Mouse (Mus musculus): ENCODE results near the gene Rtkn2. TPM values are rescaled to one million over a fixed set of nuclear protein-coding genes. Genes with fewer than 3 reads are reported as not detected.

Rtkn2 gene
- total RNA-seq, 1 experiment from 2014 or later, result 0.89 TPM

DNA sequence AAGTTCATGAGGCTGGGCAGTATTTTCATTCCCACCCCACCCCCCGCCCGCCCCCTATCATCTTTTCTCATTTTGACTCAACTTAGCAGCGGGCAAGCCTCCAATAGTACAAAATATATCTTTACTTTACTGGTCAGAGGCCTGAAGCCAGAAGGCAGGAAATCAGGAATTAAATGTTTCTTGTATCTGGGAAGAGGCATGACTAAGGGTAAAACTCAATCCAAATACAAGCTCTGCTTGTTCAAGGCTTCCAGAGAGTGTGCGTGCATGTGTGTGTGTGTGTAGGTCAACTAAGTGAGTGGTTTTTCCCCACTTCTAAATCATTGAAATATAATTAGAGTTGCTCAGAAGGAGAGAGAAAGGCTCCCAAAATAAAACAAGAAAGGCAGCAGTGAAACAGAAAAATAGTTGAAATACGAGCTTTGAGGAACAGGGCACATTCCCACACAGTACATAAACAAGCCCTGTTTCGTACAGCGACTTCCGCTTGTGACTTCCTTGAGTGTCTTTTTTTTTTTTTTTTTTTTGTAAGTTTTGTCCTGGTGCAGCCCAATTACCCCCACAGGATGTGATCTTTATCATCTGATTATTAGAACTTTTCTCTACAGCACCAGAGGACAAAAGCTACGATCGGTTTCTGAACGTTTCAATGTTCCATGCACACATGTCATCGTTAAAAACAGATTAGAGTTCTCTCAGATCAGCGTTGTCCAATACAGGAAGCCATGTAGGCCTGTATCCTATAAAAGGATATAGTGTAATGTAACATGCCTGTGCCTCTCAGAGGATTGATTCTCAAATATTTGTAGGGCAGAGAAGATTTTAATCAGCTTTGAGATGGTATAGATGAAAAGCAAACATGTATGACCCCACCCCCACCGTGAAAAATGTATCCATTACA, 125.8 kb downstream of the Rtkn2 start:
- DNase-seq, result no peak

DNA sequence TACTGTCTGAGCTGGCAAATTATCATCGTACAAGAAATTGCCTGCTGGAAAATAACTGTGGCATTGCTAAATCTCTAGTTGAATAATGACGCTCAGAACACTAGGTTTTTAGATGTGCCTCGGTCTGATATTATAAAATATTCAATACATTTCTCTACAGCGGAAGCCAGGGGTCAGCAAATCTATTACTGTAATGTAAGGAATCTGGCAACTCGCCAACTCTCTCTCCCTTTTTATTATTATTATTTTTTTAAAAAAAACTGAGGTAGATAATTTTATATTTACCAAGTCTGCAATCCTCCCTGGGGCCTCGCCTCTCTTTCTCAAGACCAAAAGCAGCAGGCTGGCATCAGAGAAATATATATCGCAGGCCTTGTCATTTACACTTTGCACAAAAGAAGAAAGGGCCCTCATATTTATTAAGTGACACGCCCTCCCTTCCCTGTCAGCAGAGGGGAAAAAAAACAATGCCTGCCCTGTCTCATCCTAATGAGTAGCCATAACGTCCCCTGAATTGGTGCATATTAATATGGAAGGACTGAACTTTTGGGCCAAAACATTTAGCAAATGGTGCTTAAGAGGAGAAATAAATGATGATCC, 127.1 kb downstream of the Rtkn2 start:
- no peak for DNase-seq

DNA sequence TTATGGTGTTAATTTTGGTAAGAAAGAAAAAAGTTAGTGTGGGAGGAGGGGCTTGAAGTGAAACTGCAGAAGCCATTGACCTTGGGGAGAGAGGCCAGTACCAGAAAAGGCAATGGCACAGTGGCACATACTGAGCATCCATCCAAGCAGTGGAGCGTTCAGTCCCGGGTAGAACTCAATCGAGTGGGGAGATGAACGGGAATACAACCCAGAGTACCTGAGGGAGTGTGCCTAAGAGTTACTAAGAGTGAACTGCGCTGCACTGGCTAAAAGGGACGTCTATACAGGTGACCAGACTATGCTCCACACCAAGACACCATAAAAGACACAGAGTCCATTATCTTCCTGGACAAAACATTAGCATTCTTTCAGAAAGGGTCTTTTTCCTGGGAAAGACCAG, 128.3 kb downstream of the Rtkn2 start:
- DNase-seq, result no peak

Other genes with a start within 250 kb of the Rtkn2 start
- gene Zfp365, start 66.9 kb upstream of the Rtkn2 start, total RNA-seq (2021), result 2.0 and 2.4 TPM in 2 replicates